Mouse (Mus musculus): ENCODE data around the gene Scube2.

DNA sequence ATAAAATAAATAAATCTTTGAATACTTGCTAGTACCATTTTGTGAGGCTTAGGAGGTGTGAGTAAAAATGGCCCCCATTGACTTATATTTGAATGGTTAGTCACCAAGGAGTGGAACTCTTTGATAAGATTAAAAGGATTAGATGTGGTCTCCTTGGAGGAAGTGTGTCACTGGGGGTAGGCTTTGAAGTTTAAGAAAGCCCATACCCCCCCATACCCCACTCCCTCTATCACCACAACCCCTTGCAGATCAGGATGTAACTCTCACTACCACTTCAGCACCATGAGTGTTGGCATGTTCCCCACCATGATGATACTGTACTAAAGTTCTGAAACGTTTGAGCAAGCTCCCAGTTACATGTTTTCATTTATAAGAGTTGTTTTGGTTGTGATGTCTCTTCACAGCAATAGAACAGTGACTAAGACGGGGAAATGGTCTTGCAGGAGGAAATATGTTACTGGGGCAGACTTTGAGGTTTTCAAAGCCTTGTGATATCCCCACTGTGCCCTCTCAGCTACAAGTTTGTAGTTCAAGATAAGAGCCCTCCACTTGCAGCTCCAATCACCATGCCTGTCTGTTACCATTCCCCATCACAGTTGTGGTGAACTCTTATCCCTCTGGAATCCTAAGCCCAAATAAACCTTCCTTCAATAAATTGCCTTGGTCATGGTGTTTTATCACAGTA lies 96.6 kb downstream of the Scube2 start:
- no peak for TF ChIP-seq CTCF (IDR thresholded peaks at IDR 0.05; ENCODE audit: extremely low read depth, insufficient read depth, low read length)
- TF ChIP-seq POLR2A (IDR thresholded peaks at IDR 0.05; ENCODE audit: extremely low read depth, insufficient read depth, low read length) = no peak
